Mouse (Mus musculus) testis, adult 2 months (tissue): ENCODE data around the gene Garem2.

Experiments
- CTCF ChIP-seq: fragments of 200-500 bp; IDR thresholded peaks from 2 replicates; pipeline ENCODE4 v1.5.1; 2012; ENCODE audit warnings: low read depth, mild to moderate bottlenecking, inconsistent platforms, low read length, moderate library complexity; ENCODE audit not compliant: control insufficient read depth, insufficient read depth, insufficient replicate concordance
- POLR2A ChIP-seq: fragments of 200-500 bp; IDR thresholded peaks from 2 replicates; pipeline ENCODE4 v1.6.1; 2012; ENCODE audit warnings: low read depth, mild to moderate bottlenecking, inconsistent platforms, low read length, moderate library complexity; ENCODE audit not compliant: control insufficient read depth

DNA sequence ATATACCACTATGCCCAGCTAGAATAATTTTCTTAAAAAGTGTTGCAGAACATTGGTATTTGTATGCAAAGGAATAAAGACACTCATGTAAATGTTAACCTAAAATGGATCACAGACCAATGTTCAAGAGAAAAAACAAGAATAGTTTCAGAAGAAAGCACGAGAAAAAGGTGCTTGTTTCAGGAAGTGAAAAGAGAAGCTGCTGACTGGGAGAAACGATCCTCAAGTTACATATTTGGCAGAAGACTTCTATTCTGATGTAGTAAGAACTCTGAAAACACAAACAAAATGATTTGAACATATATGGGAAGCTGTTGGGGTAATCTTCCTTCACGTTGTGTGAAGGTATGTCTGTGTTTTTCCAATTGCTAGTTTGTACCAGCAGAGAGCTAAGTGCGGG, 33.2 kb downstream of the Garem2 start:
- TF ChIP-seq POLR2A (no peak), CTCF (no peak)
